Mouse (Mus musculus) testis, adult 2 months (tissue): ENCODE measurements at regions not wholly inside any gene's neighbourhood (a gene's known extent, or its start where the extent isn't known, plus 50 kb on each side); places are given as distances from the start of the nearest gene placed in this dataset.

Experiments used
- CTCF ChIP-seq: fragments of 200-500 bp; IDR thresholded peaks from 2 replicates; pipeline ENCODE4 v1.5.1; 2012; ENCODE audit warnings: low read depth, mild to moderate bottlenecking, inconsistent platforms, low read length, moderate library complexity; ENCODE audit not compliant: control insufficient read depth, insufficient read depth, insufficient replicate concordance
- POLR2A ChIP-seq: fragments of 200-500 bp; IDR thresholded peaks from 2 replicates; pipeline ENCODE4 v1.6.1; 2012; ENCODE audit warnings: low read depth, mild to moderate bottlenecking, inconsistent platforms, low read length, moderate library complexity; ENCODE audit not compliant: control insufficient read depth

GRCm38 (mm10) chr14:61809716-61810437, 202.6 kb downstream of the Kcnrg start:
- TF ChIP-seq POLR2A (no peak), CTCF (no peak)
